Mouse (Mus musculus) left cerebral cortex, postnatal 25 days (tissue): Measurements from ENCODE around the gene Id3. TPM values are rescaled to one million over a fixed set of nuclear protein-coding genes. Genes with fewer than 3 reads are reported as not detected.

Source experiments
- DNase-seq, 2 experiments: peaks; one replicate each; pipeline ENCODE4 v3.0.0; 2022; ENCODE audit warnings: low spot score in 2 of 2, mixed read lengths in 1 of 2
- intact Hi-C: fragments of 180-260 bp; cut with DNase I; formaldehyde crosslinking; loops from one replicate; pipeline ENCODE4 v1.15.1; 2025
- total RNA-seq, 2 experiments: library from RNA; stranded (reverse); gene quantifications; 2 replicates each; pipeline ENCODE4 v1.2.3; 2021

Gene Id3
- total RNA-seq, 2 experiments from 2014 or later: 37.5 to 39.2 TPM

GRCm38 (mm10) chr4:136172542-136173209, 29.4 kb downstream of the Id3 start:
- intact Hi-C loops: no loop called here
- no peak for DNase-seq

GRCm38 (mm10) chr4:136173210-136173715, 30.0 kb downstream of the Id3 start:
- no peak for DNase-seq
- intact Hi-C loops: no loop called here

GRCm38 (mm10) chr4:136174216-136175193, 31.2 kb downstream of the Id3 start:
- intact Hi-C loops: no loop called here
- no peak for DNase-seq

GRCm38 (mm10) chr4:136176022-136176552, 32.8 kb downstream of the Id3 start:
- intact Hi-C loops: no loop called here
- no peak for DNase-seq

- intact Hi-C loops: no loop called here
- DNase-seq: no peak
These were observed 33.9 kb downstream of the Id3 start for GRCm38 (mm10) chr4:136177244-136177611.

- intact Hi-C loops: no loop called here
- no peak for DNase-seq
These were observed 34.5 kb downstream of the Id3 start for GRCm38 (mm10) chr4:136177612-136178474.

- no peak for DNase-seq
- intact Hi-C loops: no loop called here
These were observed 35.2 kb downstream of the Id3 start for GRCm38 (mm10) chr4:136178475-136178921.

GRCm38 (mm10) chr4:136179456-136179855, 36.2 kb downstream of the Id3 start:
- intact Hi-C loops: no loop called here
- DNase-seq: no peak

GRCm38 (mm10) chr4:136179998-136180397, 36.7 kb downstream of the Id3 start:
- intact Hi-C loops: no loop called here
- peak; percentile 62 to 68 for DNase-seq

GRCm38 (mm10) chr4:136180408-136181330, 37.4 kb downstream of the Id3 start:
- intact Hi-C loops: no loop called here
- DNase-seq: peak; percentile 59 to 66

- intact Hi-C loops: no loop called here
- DNase-seq: no peak
These were observed 38.1 kb downstream of the Id3 start for GRCm38 (mm10) chr4:136181367-136181766.

GRCm38 (mm10) chr4:136185375-136185774, 42.1 kb downstream of the Id3 start:
- intact Hi-C loops: no loop called here
- peak; percentile 37 to 78 for DNase-seq

- intact Hi-C loops: no loop called here
- no peak for DNase-seq
These were observed 43.0 kb downstream of the Id3 start for GRCm38 (mm10) chr4:136186315-136186714.

GRCm38 (mm10) chr4:136186739-136187472, 43.6 kb downstream of the Id3 start:
- DNase-seq: no peak
- intact Hi-C loops: no loop called here

- no peak for DNase-seq
- intact Hi-C loops: no loop called here
These were observed 45.9 kb downstream of the Id3 start for GRCm38 (mm10) chr4:136188973-136189737.

GRCm38 (mm10) chr4:136189912-136190311, 46.6 kb downstream of the Id3 start:
- DNase-seq: no peak
- intact Hi-C loops: no loop called here

GRCm38 (mm10) chr4:136193571-136193970, 50.3 kb downstream of the Id3 start:
- intact Hi-C loops: no loop called here
- no peak for DNase-seq
